20 mouse cellular contexts compared by ENCODE assay signal in genomic region chr10:6011541-6011940, GRCm38 (mm10).
DNase-seq lines count a peak whose midpoint lies in the region; ATAC-seq and TF ChIP-seq lines count a peak whose summit lies in the region.
"Had no signal": no experiment of that assay in that cellular context is flagged by ENCODE, and none has a peak within 500 bp of the region (broad histone marks: within the 10 kb centered on the region; RNA-seq: fewer than 3 reads in every experiment).

No protein-coding gene starts in this region.

- H3K9ac ChIP-seq in kidney, postnatal 0 days (ENCODE audit: low read depth, low read length), result no peak overlapping the region
- H3K9ac ChIP-seq: embryonic facial prominence, embryonic 12.5 days; forebrain, embryonic 15.5 days; hindbrain, embryonic 15.5 days; limb, embryonic 13.5 days; liver, embryonic 14.5 days had no signal

- peak; percentile 28 to 49 for DNase-seq in heart, adult 18-20 months
- no peak for DNase-seq in heart, postnatal 36 days
- peak; percentile 48 for DNase-seq in kidney, postnatal 0 days (ENCODE audit: low spot score)
- DNase-seq in kidney, postnatal 4 days, result no peak
- peak; percentile 5 for DNase-seq in lung, postnatal 10 days
- no peak for DNase-seq in lung, postnatal 25 days (ENCODE audit: low spot score)
- DNase-seq in T-cell, adult 2 months (ENCODE audit: low spot score), result no peak
- DNase-seq: cerebellum, adult 9-10 months; kidney, adult 18-20 months; thymus, postnatal 14 days had no signal

- no peaks in the 10 kb centered on the region for H3K9me3 ChIP-seq in kidney, postnatal 0 days (replicated peaks; ENCODE audit: low read length)
- H3K9me3 ChIP-seq: embryonic facial prominence, embryonic 12.5 days; forebrain, embryonic 15.5 days; hindbrain, embryonic 15.5 days; limb, embryonic 13.5 days; midbrain, embryonic 10.5 days had no signal

- ATAC-seq in kidney, postnatal 0 days (replicated peaks; ENCODE audit: low FRiP score, low read depth), result no peak
- ATAC-seq: forebrain, embryonic 15.5 days had no signal

- no peak for TF ChIP-seq CTCF in kidney, postnatal 0 days (IDR thresholded peaks at IDR 0.05; ENCODE audit: low read depth)

- no peaks in the 10 kb centered on the region for H3K36me3 ChIP-seq in kidney, postnatal 0 days (ENCODE audit: insufficient read depth, low read length)
- H3K36me3 ChIP-seq: embryonic facial prominence, embryonic 12.5 days; forebrain, embryonic 15.5 days; hindbrain, embryonic 15.5 days; limb, embryonic 13.5 days; midbrain, embryonic 10.5 days had no signal

- H3K27ac ChIP-seq in kidney, postnatal 0 days, result no peak overlapping the region
- H3K27ac ChIP-seq: embryonic facial prominence, embryonic 12.5 days; forebrain, embryonic 15.5 days; gastrocnemius, adult 2 months; hindbrain, embryonic 15.5 days; left cerebral cortex, adult 2 months; limb, embryonic 13.5 days; liver, embryonic 14.5 days; macrophage; midbrain, embryonic 10.5 days had no signal

- H3K4me3 ChIP-seq in kidney, postnatal 0 days (replicated peaks; ENCODE audit: low read depth, low read length), result no peak overlapping the region
- H3K4me3 ChIP-seq: embryonic facial prominence, embryonic 12.5 days; erythroblast, embryonic 14.5 days; forebrain, embryonic 15.5 days; gastrocnemius, adult 2 months; hindbrain, embryonic 15.5 days; left cerebral cortex, adult 2 months; limb, embryonic 13.5 days; midbrain, embryonic 10.5 days had no signal

- H3K27me3 ChIP-seq in kidney, postnatal 0 days (ENCODE audit: insufficient read depth, low read length), result no peaks in the 10 kb centered on the region
- H3K27me3 ChIP-seq: embryonic facial prominence, embryonic 12.5 days; forebrain, embryonic 15.5 days; hindbrain, embryonic 15.5 days; limb, embryonic 13.5 days had no signal

- 40% methylated on average over 5 of the region's 5 CpGs for WGBS in kidney, postnatal 0 days

- no peak overlapping the region for H3K4me2 ChIP-seq in kidney, postnatal 0 days (ENCODE audit: low read length)
- H3K4me2 ChIP-seq: embryonic facial prominence, embryonic 12.5 days; forebrain, embryonic 15.5 days; hindbrain, embryonic 15.5 days; limb, embryonic 13.5 days had no signal

- H3K4me1 ChIP-seq in kidney, postnatal 0 days (replicated peaks; ENCODE audit: insufficient read depth, low read length), result no peaks in the 10 kb centered on the region
- H3K4me1 ChIP-seq: embryonic facial prominence, embryonic 12.5 days; forebrain, embryonic 15.5 days; hindbrain, embryonic 15.5 days; limb, embryonic 13.5 days; midbrain, embryonic 10.5 days had no signal

- intact Hi-C loops in heart, postnatal 36 days (cut with DNase I), result no loop called here

Comparison
In these comparisons a context has a peak if more than half of its experiments do, and no peak if none do; other contexts are left out.
1. DNase-seq: peak in heart, adult 18-20 months (2 of 2), kidney, postnatal 0 days (single experiment) and lung, postnatal 10 days (single experiment); none in heart, postnatal 36 days (0 of 2), kidney, postnatal 4 days (0 of 2), lung, postnatal 25 days (single experiment) and T-cell, adult 2 months (single experiment).